Mouse (Mus musculus): ENCODE data around the gene Gm3776. TPM values are rescaled to one million over a fixed set of nuclear protein-coding genes. Genes with fewer than 3 reads are reported as not detected.
"Not testable (repeated sequence)": the region's sequence is repeated elsewhere in the genome, so short reads cannot be mapped to it uniquely, and the experiment has no call there.

Gene Gm3776
- polyA plus RNA-seq, 1 experiment from 2014 or later: not detected

GRCm38 (mm10) chr9:78308122-78308521, 51.2 kb downstream of the Gm3776 start:
- not testable (repeated sequence) for DNase-seq (ENCODE audit: low spot score); H3K9ac ChIP-seq (ENCODE audit: low read depth, low read length); H3K4me2 ChIP-seq (replicated peaks; ENCODE audit: low read depth, low read length); H3K9me3 ChIP-seq (ENCODE audit: control insufficient read depth, low read length); H3K4me3 ChIP-seq (ENCODE audit: low read depth, low read length); ATAC-seq (ENCODE audit: low FRiP score); H3K27me3 ChIP-seq (ENCODE audit: control insufficient read depth, insufficient read depth, low read length); H3K27ac ChIP-seq (ENCODE audit: low read depth, low read length); H3K4me1 ChIP-seq (replicated peaks; ENCODE audit: control insufficient read depth, insufficient read depth, low read length); H3K36me3 ChIP-seq (ENCODE audit: control insufficient read depth, insufficient read depth, low read length)
- WGBS: 91% methylated on average over 3 of the region's 3 CpGs

DNA sequence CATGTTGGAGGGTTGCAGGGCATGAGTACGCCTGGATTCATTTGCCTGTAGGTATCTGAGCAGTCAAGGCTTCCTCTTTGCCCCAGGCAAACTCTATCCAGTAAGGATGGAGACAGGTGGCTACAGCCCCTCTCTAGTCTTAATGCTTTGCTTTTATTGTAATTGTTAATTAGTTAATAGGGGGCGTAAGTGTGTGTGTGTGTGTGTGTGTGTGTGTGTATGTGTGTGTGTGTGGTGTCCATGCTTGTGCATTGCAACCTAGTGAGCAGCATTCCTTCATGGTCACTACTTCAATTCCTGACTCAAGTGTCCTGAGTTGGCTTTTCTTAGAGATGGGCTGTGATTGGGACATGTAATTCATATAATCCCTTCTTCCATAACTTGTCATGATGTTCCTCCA, 57.8 kb downstream of the Gm3776 start, which contains the start of gene Omt2a:
Gene Omt2a, minus strand, starts transcription at position 101 of the 400 bp plus-strand sequence.
- Histone ChIP-seq H3K4me2 (replicated peaks; ENCODE audit: low read depth, low read length) (no peak within 1 kb of the TSS), H3K36me3 (ENCODE audit: control insufficient read depth, insufficient read depth, low read length) (no peaks in the 10 kb centered on the region), H3K27me3 (ENCODE audit: control insufficient read depth, insufficient read depth, low read length) (no peaks in the 10 kb centered on the region), H3K4me3 (ENCODE audit: low read depth, low read length) (no peak within 1 kb of the TSS), H3K9me3 (ENCODE audit: control insufficient read depth, low read length) (no peaks in the 10 kb centered on the region), H3K27ac (ENCODE audit: low read depth, low read length) (no peak within 1 kb of the TSS), H3K4me1 (replicated peaks; ENCODE audit: control insufficient read depth, insufficient read depth, low read length) (no peaks in the 10 kb centered on the region), H3K9ac (ENCODE audit: low read depth, low read length) (no peak within 1 kb of the TSS)
- DNase-seq (ENCODE audit: low spot score) (no peak), ATAC-seq (ENCODE audit: low FRiP score) (no peak)
- WGBS: 84% methylated on average over 2 of the region's 2 CpGs

Other genes with a start within 250 kb of the Gm3776 start
- 0.10 TPM in 1 of 2 replicates, not detected in the other for gene Gcm1, start 205.2 kb upstream of the Gm3776 start, polyA plus RNA-seq (2014; fragmentation: Nextera tagmentation; extraction: Ambion mirVana)
- 35.5 and 36.9 TPM in 2 replicates for gene Fbxo9, start 148.1 kb upstream of the Gm3776 start, polyA plus RNA-seq (2014; fragmentation: Nextera tagmentation; extraction: Ambion mirVana)
- 36.4 and 39.3 TPM in 2 replicates for gene Ick, start 147.9 kb upstream of the Gm3776 start, polyA plus RNA-seq (2014; fragmentation: Nextera tagmentation; extraction: Ambion mirVana)
- gene Gsta4, start 74.4 kb upstream of the Gm3776 start, polyA plus RNA-seq (2014; fragmentation: Nextera tagmentation; extraction: Ambion mirVana): 44.0 and 46.4 TPM in 2 replicates
- gene Gsta1, start 26.5 kb upstream of the Gm3776 start, polyA plus RNA-seq (2014; fragmentation: Nextera tagmentation; extraction: Ambion mirVana): not detected in 2 replicates
- gene Gm10639, start 32.8 kb downstream of the Gm3776 start, polyA plus RNA-seq (2014; fragmentation: Nextera tagmentation; extraction: Ambion mirVana): not detected in 2 replicates
- gene Omt2a, start 57.7 kb downstream of the Gm3776 start, polyA plus RNA-seq (2014; fragmentation: Nextera tagmentation; extraction: Ambion mirVana): not detected in 2 replicates
- gene Omt2b, start 70.5 kb downstream of the Gm3776 start, polyA plus RNA-seq (2014; fragmentation: Nextera tagmentation; extraction: Ambion mirVana): not detected in 2 replicates
- not detected in 2 replicates for gene Gsta2, start 98.7 kb downstream of the Gm3776 start, polyA plus RNA-seq (2014; fragmentation: Nextera tagmentation; extraction: Ambion mirVana)
- 0.35 and 0.79 TPM in 2 replicates for gene Dppa5a, start 111.0 kb downstream of the Gm3776 start, polyA plus RNA-seq (2014; fragmentation: Nextera tagmentation; extraction: Ambion mirVana)
- 2.9 and 3.3 TPM in 2 replicates for gene Ooep, start 121.6 kb downstream of the Gm3776 start, polyA plus RNA-seq (2014; fragmentation: Nextera tagmentation; extraction: Ambion mirVana)
- gene Ddx43, start 138.6 kb downstream of the Gm3776 start, polyA plus RNA-seq (2014; fragmentation: Nextera tagmentation; extraction: Ambion mirVana): 0.14 and 0.40 TPM in 2 replicates
- gene Cgas, start 186.1 kb downstream of the Gm3776 start, polyA plus RNA-seq (2014; fragmentation: Nextera tagmentation; extraction: Ambion mirVana): 0.35 and 0.79 TPM in 2 replicates
- 26.1 and 26.7 TPM in 2 replicates for gene Mto1, start 191.1 kb downstream of the Gm3776 start, polyA plus RNA-seq (2014; fragmentation: Nextera tagmentation; extraction: Ambion mirVana)
- gene Gm17324, start 191.7 kb downstream of the Gm3776 start, polyA plus RNA-seq (2014; fragmentation: Nextera tagmentation; extraction: Ambion mirVana): 0.28 and 0.48 TPM in 2 replicates
- gene Eef1a1, start 232.0 kb downstream of the Gm3776 start, polyA plus RNA-seq (2014; fragmentation: Nextera tagmentation; extraction: Ambion mirVana): 4,691 and 4,742 TPM in 2 replicates